Mouse (Mus musculus): ENCODE data around the gene Ppp1r9b. TPM values are rescaled to one million over a fixed set of nuclear protein-coding genes. Genes with fewer than 3 reads are reported as not detected.
"Not testable (repeated sequence)": the region's sequence is repeated elsewhere in the genome, so short reads cannot be mapped to it uniquely, and the experiment has no call there.

Ppp1r9b gene
- 100 to 1,000 TPM; 926 to 939 TPM for total RNA-seq (2021)

DNA sequence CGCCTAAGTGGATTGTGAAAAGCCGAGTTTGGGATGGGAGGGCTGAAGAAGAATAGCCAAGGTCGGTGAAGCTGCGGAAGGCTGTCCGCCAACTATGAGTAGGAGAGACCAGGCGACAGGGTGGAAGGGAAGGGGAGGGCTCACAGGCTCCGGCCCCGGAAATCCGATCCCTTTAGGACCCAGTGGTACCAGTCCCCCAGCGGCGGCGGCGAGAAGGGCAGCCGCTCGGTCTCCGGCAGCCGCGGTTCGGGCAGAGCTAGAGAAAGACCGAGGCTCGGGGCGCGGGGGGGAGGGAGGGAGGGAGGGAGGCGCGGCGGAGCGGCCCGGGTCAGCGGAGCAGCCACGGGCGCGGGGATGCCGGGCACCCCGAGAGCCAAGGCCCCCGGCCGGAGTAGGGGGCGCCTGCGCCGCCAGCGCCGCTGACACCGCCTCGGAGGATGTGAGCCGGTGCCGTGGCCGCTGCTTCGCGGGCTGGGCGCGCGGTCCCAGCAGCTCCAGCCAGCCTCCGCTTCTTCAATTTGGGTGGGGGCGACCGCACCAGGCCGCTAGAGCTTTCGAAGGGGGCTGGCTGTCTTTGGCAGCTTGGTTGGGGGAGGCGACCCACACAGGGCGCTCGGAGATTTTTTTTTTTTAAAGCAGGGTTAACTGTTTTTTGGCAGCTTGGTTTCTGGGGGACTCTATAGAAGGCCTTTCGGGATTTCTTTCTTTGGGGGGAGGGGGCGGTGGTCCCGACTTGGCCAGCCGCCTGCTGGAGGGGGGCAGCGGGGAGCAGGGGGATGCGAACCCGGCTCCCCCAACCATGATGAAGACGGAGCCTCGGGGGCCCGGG lies at the start of gene Ppp1r9b:
TSS of gene Ppp1r9b (plus strand) at position 287 of the 829 bp plus-strand sequence.
- peak; percentile 82 to 87 for DNase-seq (ENCODE audit: extremely low spot score in 1 of 2, low spot score in 1 of 2)

GRCm38 (mm10) chr11:94941121-94941520 lies 49.7 kb upstream of the Ppp1r9b start:
- DNase-seq (ENCODE audit: extremely low spot score in 1 of 2, low spot score in 1 of 2), result no peak

GRCm38 (mm10) chr11:94941776-94942175 lies 49.1 kb upstream of the Ppp1r9b start:
- DNase-seq (ENCODE audit: extremely low spot score in 1 of 2, low spot score in 1 of 2), result no peak

DNA sequence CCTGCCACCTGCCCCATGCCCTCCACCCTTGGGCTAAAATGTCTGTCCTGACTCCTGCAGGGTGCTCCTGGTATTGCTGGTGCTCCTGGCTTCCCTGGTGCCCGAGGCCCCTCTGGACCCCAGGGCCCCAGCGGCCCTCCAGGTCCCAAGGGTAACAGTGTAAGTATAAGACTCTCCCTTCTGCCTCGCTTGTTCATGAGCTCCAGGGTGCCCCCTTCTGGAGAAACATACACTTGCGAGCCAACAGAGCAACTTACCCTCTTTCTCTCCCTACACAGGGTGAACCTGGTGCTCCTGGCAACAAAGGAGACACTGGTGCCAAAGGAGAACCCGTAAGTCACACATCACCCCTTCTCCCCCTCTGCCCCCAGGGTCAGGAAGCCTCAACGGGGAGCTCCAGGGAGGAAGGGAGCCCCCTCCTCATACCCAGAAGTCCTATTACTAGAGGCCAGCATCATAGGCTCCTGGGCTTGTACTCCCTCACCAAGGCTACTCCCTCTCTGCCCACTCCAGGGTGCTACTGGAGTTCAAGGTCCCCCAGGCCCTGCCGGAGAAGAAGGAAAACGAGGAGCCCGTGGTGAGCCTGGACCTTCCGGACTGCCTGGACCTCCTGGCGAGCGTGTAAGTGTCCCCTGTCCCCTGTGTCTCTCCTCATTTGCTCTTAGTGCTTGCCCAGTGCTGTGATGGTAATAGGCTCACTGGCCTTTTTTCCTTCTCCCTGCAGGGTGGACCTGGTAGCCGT lies 48.4 kb upstream of the Ppp1r9b start:
- DNase-seq (ENCODE audit: extremely low spot score in 1 of 2, low spot score in 1 of 2), result peak in 1 of 2 experiments; percentile 65

DNA sequence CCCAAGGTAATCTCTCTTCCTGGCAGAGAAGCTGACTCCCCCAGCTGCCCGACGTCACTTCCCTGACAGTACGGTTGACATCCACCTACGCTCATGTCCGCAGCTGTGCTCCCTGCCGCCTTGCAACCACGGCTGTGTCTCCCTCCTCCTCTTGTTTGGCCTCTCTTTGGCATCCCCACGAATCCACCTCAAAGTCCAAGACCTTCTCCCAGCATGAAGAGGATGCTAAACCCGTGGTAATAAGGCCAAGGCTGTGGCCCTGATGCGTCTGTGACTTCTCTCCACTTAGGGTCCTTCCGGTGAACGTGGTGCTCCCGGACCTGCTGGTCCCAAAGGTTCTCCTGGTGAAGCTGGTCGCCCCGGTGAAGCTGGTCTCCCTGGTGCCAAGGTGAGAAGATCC lies 47.8 kb upstream of the Ppp1r9b start:
- DNase-seq (ENCODE audit: extremely low spot score in 1 of 2, low spot score in 1 of 2), result no peak

DNA sequence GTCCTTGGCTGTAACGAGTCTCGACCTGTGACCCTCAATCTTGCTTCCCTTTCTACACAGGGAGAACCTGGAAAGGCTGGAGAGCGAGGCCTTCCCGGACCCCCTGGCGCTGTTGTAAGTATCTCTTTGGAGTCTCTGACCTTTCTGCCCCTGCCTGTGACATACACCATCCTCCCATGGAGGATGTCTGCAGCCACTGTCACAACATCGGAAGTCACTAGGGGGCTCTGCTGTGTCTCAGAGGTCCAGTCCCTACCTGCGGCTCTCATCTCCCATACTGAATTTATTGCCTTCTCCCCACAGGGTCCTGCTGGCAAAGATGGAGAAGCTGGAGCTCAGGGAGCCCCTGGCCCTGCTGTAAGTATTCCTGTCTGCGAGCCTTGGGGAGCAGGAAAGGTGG lies 46.5 kb upstream of the Ppp1r9b start:
- DNase-seq (ENCODE audit: extremely low spot score in 1 of 2, low spot score in 1 of 2), result no peak

- DNase-seq (ENCODE audit: extremely low spot score in 1 of 2, low spot score in 1 of 2), result no peak
Measured at GRCm38 (mm10) chr11:94945236-94945635, 45.6 kb upstream of the Ppp1r9b start.

DNA sequence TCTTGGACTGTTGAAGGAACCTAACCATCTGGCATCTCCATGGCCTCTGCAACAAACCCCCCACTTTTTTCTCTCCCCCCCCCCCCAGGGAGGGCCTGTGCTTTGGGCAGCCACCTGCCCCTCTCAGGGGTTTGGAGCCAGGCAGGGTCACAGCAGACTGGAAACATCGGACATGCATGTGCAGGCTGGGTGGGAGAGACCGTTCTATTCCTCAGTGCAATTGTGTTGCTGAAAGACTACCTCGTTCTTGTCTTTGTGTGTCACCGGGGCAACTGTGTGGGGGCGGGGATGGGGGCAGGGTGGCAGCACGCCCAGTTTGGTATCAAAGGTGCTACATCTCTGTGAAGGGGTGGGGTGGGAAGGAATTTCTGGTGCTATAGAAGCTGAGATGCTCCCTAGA lies 38.7 kb upstream of the Ppp1r9b start:
- DNase-seq (ENCODE audit: extremely low spot score in 1 of 2, low spot score in 1 of 2), result no peak

DNA sequence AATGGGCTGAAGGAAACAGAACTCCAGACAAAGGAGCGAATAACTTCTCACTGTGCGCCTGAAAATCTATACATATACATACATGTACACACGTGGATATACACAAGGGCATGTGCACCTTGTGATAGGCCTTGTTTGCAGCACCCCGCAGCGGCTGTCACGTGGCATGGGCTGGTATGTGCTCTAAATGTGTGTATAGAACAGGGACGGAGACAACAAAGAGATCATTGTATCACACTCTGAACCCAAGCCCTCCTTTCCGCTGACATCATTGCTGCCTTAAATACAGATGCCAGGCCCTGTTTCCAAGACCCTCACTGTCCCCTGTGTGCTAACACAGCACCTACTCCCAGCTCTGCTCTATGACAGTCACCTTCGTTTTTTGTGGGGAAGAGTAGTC lies 35.7 kb upstream of the Ppp1r9b start:
- DNase-seq (ENCODE audit: extremely low spot score in 1 of 2, low spot score in 1 of 2), result no peak

DNA sequence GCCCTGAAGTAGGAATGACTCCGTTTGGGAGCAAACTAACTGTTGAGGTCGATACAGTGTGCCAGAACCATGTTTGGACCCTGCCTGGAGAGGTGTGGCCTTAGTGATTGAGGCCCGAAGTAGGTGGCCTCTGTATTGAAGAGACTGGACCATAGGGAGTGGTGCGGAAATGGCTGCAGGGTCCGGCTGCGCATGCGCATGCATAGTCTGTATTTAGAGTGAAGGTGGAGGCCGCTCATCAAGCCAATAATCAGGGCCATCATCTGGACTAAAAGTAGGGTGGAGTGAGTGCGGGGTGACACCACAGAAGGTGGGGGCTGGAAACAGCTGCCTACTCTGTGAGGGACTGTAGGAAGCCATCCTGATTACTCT lies 33.2 kb upstream of the Ppp1r9b start:
- no peak for DNase-seq (ENCODE audit: extremely low spot score in 1 of 2, low spot score in 1 of 2)

- DNase-seq (ENCODE audit: extremely low spot score in 1 of 2, low spot score in 1 of 2), result no peak
Measured at GRCm38 (mm10) chr11:94958065-94958858, 32.6 kb upstream of the Ppp1r9b start.

- DNase-seq (ENCODE audit: extremely low spot score in 1 of 2, low spot score in 1 of 2), result no peak
Measured at GRCm38 (mm10) chr11:94962534-94963101, 28.2 kb upstream of the Ppp1r9b start.

DNA sequence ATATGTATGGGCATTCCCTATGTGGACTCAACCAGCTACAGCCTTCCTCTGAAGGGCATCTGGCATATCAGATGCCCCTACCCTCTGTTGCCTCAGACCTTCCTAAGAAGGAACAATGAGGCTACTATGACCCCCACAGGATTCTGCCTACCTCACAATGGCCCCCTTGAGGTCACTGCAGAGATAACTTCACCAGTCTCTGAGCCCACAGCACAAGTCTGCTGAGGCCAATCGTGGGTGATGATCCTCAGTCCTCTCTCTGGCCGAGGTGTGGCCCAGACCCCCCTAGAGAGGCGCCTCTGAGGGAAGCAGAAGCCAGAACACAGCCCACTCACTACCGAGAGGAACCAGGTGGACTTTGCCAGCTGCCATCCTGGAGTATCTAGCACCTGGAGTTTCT lies 23.4 kb upstream of the Ppp1r9b start, which contains the start of gene Hils1:
TSS of gene Hils1 (plus strand) at position 175 of the 400 bp plus-strand sequence.
- DNase-seq (ENCODE audit: extremely low spot score in 1 of 2, low spot score in 1 of 2), result no peak

GRCm38 (mm10) chr11:94968187-94968586 lies 22.6 kb upstream of the Ppp1r9b start:
- DNase-seq (ENCODE audit: extremely low spot score in 1 of 2, low spot score in 1 of 2), result peak in 1 of 2 experiments; percentile 34

DNA sequence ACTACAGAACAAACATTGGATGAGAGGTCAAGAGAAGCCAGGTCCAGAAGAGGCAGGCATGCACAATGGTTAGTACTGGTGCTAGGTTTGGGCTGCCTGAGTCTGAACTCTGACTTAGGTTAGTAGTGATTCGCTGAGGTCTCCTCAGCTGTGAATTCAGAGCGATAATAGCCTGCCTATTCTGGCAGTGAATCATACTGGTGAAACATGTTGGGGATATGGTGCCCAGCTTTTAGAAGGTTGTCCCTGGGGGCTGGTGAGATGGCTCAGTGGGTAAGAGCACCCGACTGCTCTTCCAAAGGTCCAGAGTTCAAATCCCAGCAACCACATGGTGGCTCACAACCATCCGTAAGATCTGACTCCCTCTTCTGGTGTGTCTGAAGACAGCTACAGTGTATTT lies 21.1 kb upstream of the Ppp1r9b start:
- not testable (repeated sequence) for DNase-seq (ENCODE audit: extremely low spot score in 1 of 2, low spot score in 1 of 2)

GRCm38 (mm10) chr11:94970210-94970943 lies 20.5 kb upstream of the Ppp1r9b start:
- peak; percentile 72 to 76 for DNase-seq (ENCODE audit: extremely low spot score in 1 of 2, low spot score in 1 of 2)

DNA sequence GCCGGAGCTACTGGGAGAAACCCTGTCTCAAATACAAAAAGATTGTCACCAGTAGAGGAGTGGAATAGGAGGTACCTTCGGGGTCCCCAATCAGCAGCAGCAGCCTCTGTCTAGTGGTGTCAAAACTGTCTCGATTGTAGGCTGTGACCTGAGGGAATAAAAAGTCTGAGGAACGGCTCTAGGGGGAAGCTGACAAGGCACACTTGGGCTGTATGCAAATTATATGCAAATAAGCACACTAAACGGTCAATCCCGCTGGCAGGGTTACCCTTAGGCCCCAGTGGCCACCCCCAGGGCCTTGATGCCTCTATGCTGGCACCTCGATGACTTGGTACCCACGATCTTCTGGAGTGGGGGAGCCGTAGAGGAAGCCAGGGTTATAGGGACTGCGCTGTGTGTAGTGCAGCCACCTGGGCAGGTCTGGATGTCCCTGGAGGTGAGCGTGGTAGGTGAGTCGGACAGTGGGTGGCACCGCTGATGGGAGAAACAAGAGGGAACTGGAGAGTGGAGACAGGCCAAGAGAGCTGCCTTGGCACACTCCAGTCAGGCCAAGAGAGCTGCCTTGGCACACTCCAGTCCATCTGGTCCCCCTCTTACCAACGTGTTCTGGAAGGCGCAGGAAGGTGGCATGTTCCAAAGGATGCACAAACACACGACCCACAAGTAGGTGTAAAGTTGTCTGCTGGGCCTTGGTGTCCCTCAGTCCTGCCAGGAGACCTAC lies 18.8 kb upstream of the Ppp1r9b start:
- DNase-seq (ENCODE audit: extremely low spot score in 1 of 2, low spot score in 1 of 2), result no peak

GRCm38 (mm10) chr11:94972887-94973286 lies 17.9 kb upstream of the Ppp1r9b start:
- DNase-seq (ENCODE audit: extremely low spot score in 1 of 2, low spot score in 1 of 2), result no peak

GRCm38 (mm10) chr11:94973313-94973712 lies 17.5 kb upstream of the Ppp1r9b start:
- DNase-seq (ENCODE audit: extremely low spot score in 1 of 2, low spot score in 1 of 2), result no peak
